Mouse (Mus musculus): ENCODE results near the gene Sept1. TPM values are rescaled to one million over a fixed set of nuclear protein-coding genes. Genes with fewer than 3 reads are reported as not detected.

Sept1 gene
- polyA plus RNA-seq, 1 experiment, result 2.2 TPM

- no peaks in the 10 kb centered on the region for H3K27me3 ChIP-seq (ENCODE audit: control insufficient read depth, insufficient read depth, insufficient read length)
- TF ChIP-seq USF1 (IDR thresholded peaks at IDR 0.05; ENCODE audit: low read depth) (no peak), MAX (IDR thresholded peaks at IDR 0.05; ENCODE audit: low read depth) (no peak), MYOD1 (IDR thresholded peaks at IDR 0.05; ENCODE audit: control insufficient read depth in 1 of 3, insufficient read length in 2 of 3, low read depth in 2 of 3) (no peak), SRF (IDR thresholded peaks at IDR 0.05; ENCODE audit: control insufficient read depth, insufficient read length, low read depth) (no peak), CEBPB (IDR thresholded peaks at IDR 0.05; ENCODE audit: insufficient read depth, poor library complexity, severe bottlenecking) (no peak), REST (IDR thresholded peaks at IDR 0.05; ENCODE audit: insufficient read depth, insufficient read length) (no peak), TCF3 (IDR thresholded peaks at IDR 0.05; ENCODE audit: insufficient read length, low read depth) (no peak), POLR2AphosphoS2 (IDR thresholded peaks at IDR 0.05; ENCODE audit: insufficient read length, low read depth) (no peak)
- H3K4me3 ChIP-seq, result peak overlapping the region; percentile 91
- H3K79me2 ChIP-seq (ENCODE audit: control insufficient read depth, insufficient read depth), result peaks cover 49% of the 10 kb centered on the region
- peaks cover 7% of the 10 kb centered on the region for H3K36me3 ChIP-seq (ENCODE audit: control insufficient read depth, insufficient read depth)
- H3ac ChIP-seq (ENCODE audit: control insufficient read depth, insufficient read length), result peak overlapping the region; percentile 32
- H3K4me2 ChIP-seq (ENCODE audit: low read depth), result peak overlapping the region; percentile 93
These were observed 906 bp downstream of the Sept1 start for GRCm38 (mm10) chr7:127231826-127232621.

DNA sequence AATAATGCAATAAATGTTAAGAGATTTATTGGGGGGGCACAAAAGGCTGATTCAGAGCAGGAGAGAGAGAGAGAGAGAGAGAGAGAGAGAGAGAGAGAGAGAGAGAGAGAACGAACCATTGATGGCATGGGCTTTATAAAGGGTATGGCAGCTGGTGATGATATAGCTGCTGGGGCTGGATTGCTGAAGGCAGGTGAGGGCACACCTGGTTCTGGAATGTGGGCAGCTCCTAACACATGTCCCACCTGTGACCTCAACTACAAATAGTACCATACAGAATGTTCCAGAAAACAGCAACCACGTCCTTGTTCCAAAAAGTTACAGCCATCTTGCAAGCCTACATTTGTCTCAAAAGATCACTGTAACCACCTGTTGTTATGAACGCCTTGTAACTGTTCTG lies 1.6 kb downstream of the Sept1 start:
- H3ac ChIP-seq (ENCODE audit: control insufficient read depth, insufficient read length), result no peak overlapping the region
- no peaks in the 10 kb centered on the region for H3K27me3 ChIP-seq (ENCODE audit: control insufficient read depth, insufficient read depth, insufficient read length)
- peaks cover 4% of the 10 kb centered on the region for H3K36me3 ChIP-seq (ENCODE audit: control insufficient read depth, insufficient read depth)
- TF ChIP-seq POLR2A (IDR thresholded peaks at IDR 0.05; ENCODE audit: insufficient read length, low read depth), result no peak
- no peak for TF ChIP-seq REST (IDR thresholded peaks at IDR 0.05; ENCODE audit: insufficient read depth, insufficient read length)
- TF ChIP-seq E2F4 (IDR thresholded peaks at IDR 0.05; ENCODE audit: insufficient read depth), result no peak
- no peak for TF ChIP-seq POLR2AphosphoS2 (IDR thresholded peaks at IDR 0.05; ENCODE audit: insufficient read length, low read depth)
- no peak for TF ChIP-seq CEBPB (IDR thresholded peaks at IDR 0.05; ENCODE audit: insufficient read depth, poor library complexity, severe bottlenecking)
- TF ChIP-seq USF1 (IDR thresholded peaks at IDR 0.05; ENCODE audit: low read depth), result no peak
- TF ChIP-seq SRF (IDR thresholded peaks at IDR 0.05; ENCODE audit: control insufficient read depth, insufficient read length, low read depth), result no peak
- peak; percentile 37 for TF ChIP-seq TCF3 (IDR thresholded peaks at IDR 0.05; ENCODE audit: insufficient read length, low read depth)
- peak in 2 of 3 experiments; percentile 23 to 75 for TF ChIP-seq MYOG (IDR thresholded peaks at IDR 0.05; ENCODE audit: control insufficient read depth in 1 of 3, insufficient read depth in 1 of 3, insufficient read length in 2 of 3, low read depth in 2 of 3)
- no peak for TF ChIP-seq MAX (IDR thresholded peaks at IDR 0.05; ENCODE audit: low read depth)
- TF ChIP-seq TCF12 (IDR thresholded peaks at IDR 0.05; ENCODE audit: insufficient read depth, poor library complexity, severe bottlenecking), result no peak
- peak in 1 of 3 experiments; percentile 67 for TF ChIP-seq MYOD1 (IDR thresholded peaks at IDR 0.05; ENCODE audit: control insufficient read depth in 1 of 3, insufficient read length in 2 of 3, low read depth in 2 of 3)
- H3K79me2 ChIP-seq (ENCODE audit: control insufficient read depth, insufficient read depth), result peaks cover 49% of the 10 kb centered on the region
- peak overlapping the region; percentile 93 for H3K4me2 ChIP-seq (ENCODE audit: low read depth)
- peak overlapping the region; percentile 91 for H3K4me3 ChIP-seq

- no peak overlapping the region for H3K4me3 ChIP-seq
- no peaks in the 10 kb centered on the region for H3K27me3 ChIP-seq (ENCODE audit: control insufficient read depth, insufficient read depth, insufficient read length)
- no peak for TF ChIP-seq CEBPB (IDR thresholded peaks at IDR 0.05; ENCODE audit: insufficient read depth, poor library complexity, severe bottlenecking)
- no peak for TF ChIP-seq E2F4 (IDR thresholded peaks at IDR 0.05; ENCODE audit: insufficient read depth)
- no peak for TF ChIP-seq TCF3 (IDR thresholded peaks at IDR 0.05; ENCODE audit: insufficient read length, low read depth)
- peak; percentile 55 for TF ChIP-seq USF1 (IDR thresholded peaks at IDR 0.05; ENCODE audit: low read depth)
- peak; percentile 72 for TF ChIP-seq POLR2AphosphoS2 (IDR thresholded peaks at IDR 0.05; ENCODE audit: insufficient read length, low read depth)
- peaks cover 31% of the 10 kb centered on the region for H3K79me2 ChIP-seq (ENCODE audit: control insufficient read depth, insufficient read depth)
- no peak overlapping the region for H3ac ChIP-seq (ENCODE audit: control insufficient read depth, insufficient read length)
- no peak overlapping the region for H3K4me2 ChIP-seq (ENCODE audit: low read depth)
- H3K36me3 ChIP-seq (ENCODE audit: control insufficient read depth, insufficient read depth), result peaks cover 4% of the 10 kb centered on the region
These were observed 4.2 kb downstream of the Sept1 start for GRCm38 (mm10) chr7:127228615-127229303.

GRCm38 (mm10) chr7:127225147-127225995 lies 7.6 kb downstream of the Sept1 start:
- H3ac ChIP-seq (ENCODE audit: control insufficient read depth, insufficient read length), result no peak overlapping the region
- no peak overlapping the region for H3K4me3 ChIP-seq
- no peaks in the 10 kb centered on the region for H3K27me3 ChIP-seq (ENCODE audit: control insufficient read depth, insufficient read depth, insufficient read length)
- TF ChIP-seq MYOD1 (IDR thresholded peaks at IDR 0.05; ENCODE audit: control insufficient read depth in 1 of 3, insufficient read length in 2 of 3, low read depth in 2 of 3) (no peak), REST (IDR thresholded peaks at IDR 0.05; ENCODE audit: insufficient read depth, insufficient read length) (no peak), TCF3 (IDR thresholded peaks at IDR 0.05; ENCODE audit: insufficient read length, low read depth) (no peak), MYOG (IDR thresholded peaks at IDR 0.05; ENCODE audit: control insufficient read depth in 1 of 3, insufficient read depth in 1 of 3, insufficient read length in 2 of 3, low read depth in 2 of 3) (no peak), USF1 (IDR thresholded peaks at IDR 0.05; ENCODE audit: low read depth) (no peak), MAX (IDR thresholded peaks at IDR 0.05; ENCODE audit: low read depth) (no peak), POLR2A (IDR thresholded peaks at IDR 0.05; ENCODE audit: insufficient read length, low read depth) (no peak), E2F4 (IDR thresholded peaks at IDR 0.05; ENCODE audit: insufficient read depth) (no peak), CEBPB (IDR thresholded peaks at IDR 0.05; ENCODE audit: insufficient read depth, poor library complexity, severe bottlenecking) (no peak), TCF12 (IDR thresholded peaks at IDR 0.05; ENCODE audit: insufficient read depth, poor library complexity, severe bottlenecking) (no peak), POLR2AphosphoS2 (IDR thresholded peaks at IDR 0.05; ENCODE audit: insufficient read length, low read depth) (no peak), SRF (IDR thresholded peaks at IDR 0.05; ENCODE audit: control insufficient read depth, insufficient read length, low read depth) (no peak)
- peaks cover 4% of the 10 kb centered on the region for H3K36me3 ChIP-seq (ENCODE audit: control insufficient read depth, insufficient read depth)
- peaks cover 1% of the 10 kb centered on the region for H3K79me2 ChIP-seq (ENCODE audit: control insufficient read depth, insufficient read depth)
- H3K4me2 ChIP-seq (ENCODE audit: low read depth), result no peak overlapping the region

Measured in myocyte (in vitro differentiated cells).